Mouse (Mus musculus): ENCODE measurements around the gene Olfr1245.
"Not testable (repeated sequence)": the region's sequence is repeated elsewhere in the genome, so short reads cannot be mapped to it uniquely, and the experiment has no call there.

Olfr1245 gene

GRCm38 (mm10) chr2:89578347-89578746 is at the start of gene Olfr1245:
Gene Olfr1245 (minus strand): TSS chr2:89578447.
- no peak for DNase-seq (ENCODE audit: low spot score in 2 of 2)

- DNase-seq (ENCODE audit: low spot score in 2 of 2): not testable (repeated sequence)
These were observed 39.9 kb upstream of the Olfr1245 start, which contains the start of gene Olfr1248 for GRCm38 (mm10) chr2:89618145-89618544. Gene Olfr1248 (minus strand): TSS chr2:89618245.

- DNase-seq (ENCODE audit: low spot score in 2 of 2): no peak
These were observed 35.8 kb upstream of the Olfr1245 start, which contains the start of gene Olfr1247 for GRCm38 (mm10) chr2:89614030-89614429. Gene Olfr1247 (minus strand): TSS chr2:89614130.

GRCm38 (mm10) chr2:89593057-89593456 is 14.8 kb upstream of the Olfr1245 start, which contains the start of gene Olfr1246:
Gene Olfr1246 (minus strand): TSS chr2:89593157.
- no peak for DNase-seq (ENCODE audit: low spot score in 2 of 2)

- DNase-seq (ENCODE audit: low spot score in 2 of 2): not testable (repeated sequence)
These were observed 15.5 kb downstream of the Olfr1245 start for GRCm38 (mm10) chr2:89562706-89563105.

- no peak for DNase-seq (ENCODE audit: low spot score in 2 of 2)
These were observed 33.7 kb downstream of the Olfr1245 start for GRCm38 (mm10) chr2:89544516-89544915.

GRCm38 (mm10) chr2:89539923-89540322 is 38.3 kb downstream of the Olfr1245 start:
- DNase-seq (ENCODE audit: low spot score in 2 of 2): no peak

- DNase-seq (ENCODE audit: low spot score in 2 of 2): no peak
These were observed 46.9 kb downstream of the Olfr1245 start, which contains the start of gene Olfr1243 for GRCm38 (mm10) chr2:89531387-89531786. Gene Olfr1243 (minus strand): TSS chr2:89531487.
